Mouse (Mus musculus): ENCODE data around the gene Rai14.
A peak's percentile ranks its signal among the peaks of the same experiment; 100 is the strongest.

Rai14 gene

GRCm38 (mm10) chr15:10609107-10609506, 105.3 kb downstream of the Rai14 start:
- no peak for DNase-seq (ENCODE audit: low spot score)

- no peak for DNase-seq (ENCODE audit: low spot score)
Observed at GRCm38 (mm10) chr15:10608508-10609098, 105.8 kb downstream of the Rai14 start.

- DNase-seq (ENCODE audit: low spot score), result no peak
Observed at GRCm38 (mm10) chr15:10599413-10599812, 115.0 kb downstream of the Rai14 start.

GRCm38 (mm10) chr15:10598259-10599225, 115.9 kb downstream of the Rai14 start:
- DNase-seq (ENCODE audit: low spot score), result no peak

- DNase-seq (ENCODE audit: low spot score), result no peak
Observed at GRCm38 (mm10) chr15:10596871-10597270, 117.6 kb downstream of the Rai14 start.

- DNase-seq (ENCODE audit: low spot score), result no peak
Observed at GRCm38 (mm10) chr15:10595408-10595807, 119.0 kb downstream of the Rai14 start.

- no peak for DNase-seq (ENCODE audit: low spot score)
Observed at GRCm38 (mm10) chr15:10594910-10595309, 119.5 kb downstream of the Rai14 start.

- DNase-seq (ENCODE audit: low spot score), result no peak
Observed at GRCm38 (mm10) chr15:10593094-10593493, 121.3 kb downstream of the Rai14 start.

- DNase-seq (ENCODE audit: low spot score), result no peak
Observed at GRCm38 (mm10) chr15:10586565-10586964, 127.9 kb downstream of the Rai14 start.

GRCm38 (mm10) chr15:10584359-10585187, 129.9 kb downstream of the Rai14 start:
- no peak for DNase-seq (ENCODE audit: low spot score)

- peak; percentile 39 for DNase-seq (ENCODE audit: low spot score)
Observed at GRCm38 (mm10) chr15:10583408-10583807, 131.0 kb downstream of the Rai14 start.

GRCm38 (mm10) chr15:10579159-10579558, 135.3 kb downstream of the Rai14 start:
- DNase-seq (ENCODE audit: low spot score), result no peak

GRCm38 (mm10) chr15:10566486-10566885, 147.9 kb downstream of the Rai14 start:
- DNase-seq (ENCODE audit: low spot score), result no peak

GRCm38 (mm10) chr15:10564201-10564600, 150.2 kb downstream of the Rai14 start:
- no peak for DNase-seq (ENCODE audit: low spot score)

GRCm38 (mm10) chr15:10562281-10562680, 152.1 kb downstream of the Rai14 start:
- DNase-seq (ENCODE audit: low spot score), result no peak

GRCm38 (mm10) chr15:10560005-10560404, 154.4 kb downstream of the Rai14 start:
- DNase-seq (ENCODE audit: low spot score), result no peak

- no peak for DNase-seq (ENCODE audit: low spot score)
Observed at GRCm38 (mm10) chr15:10558465-10558864, 156.0 kb downstream of the Rai14 start, which contains the start of gene Ttc23l. Gene Ttc23l (minus strand): TSS chr15:10558668.

- DNase-seq (ENCODE audit: low spot score), result no peak
Observed at GRCm38 (mm10) chr15:10554336-10554735, 160.1 kb downstream of the Rai14 start.

- no peak for DNase-seq (ENCODE audit: low spot score)
Observed at GRCm38 (mm10) chr15:10540271-10541088, 173.9 kb downstream of the Rai14 start.

GRCm38 (mm10) chr15:10535969-10536368, 178.5 kb downstream of the Rai14 start:
- no peak for DNase-seq (ENCODE audit: low spot score)

- DNase-seq (ENCODE audit: low spot score), result no peak
Observed at GRCm38 (mm10) chr15:10534591-10534990, 179.8 kb downstream of the Rai14 start.

Measured in yolk sac, embryonic 10.5 days (tissue).